Mouse (Mus musculus) Muller cell, postnatal 12 days (primary cell): Measurements from ENCODE around the gene Cep112.

Experiments used
- DNase-seq: peaks from one replicate; pipeline ENCODE4 v3.0.0-alpha.2; 2015; ENCODE audit errors: inconsistent ontology term

Gene Cep112

GRCm38 (mm10) chr11:108909396-108910195, 484.6 kb downstream of the Cep112 start:
- DNase-seq, result no peak
